Mouse (Mus musculus) kidney, adult 2 months (tissue): ENCODE results near the gene Gm21887.
"Not testable (repeated sequence)": the region's sequence is repeated elsewhere in the genome, so short reads cannot be mapped to it uniquely, and the experiment has no call there.

Experiments used
- CTCF ChIP-seq: fragments of 200-500 bp; conservative IDR thresholded peaks from 2 replicates; pipeline ENCODE4 v1.5.1; 2011; ENCODE audit warnings: low read depth, mild to moderate bottlenecking, control low read depth, low read length, moderate library complexity, mixed read lengths; ENCODE audit not compliant: insufficient read depth, insufficient read length
- POLR2A ChIP-seq: fragments of 200-500 bp; IDR thresholded peaks from one replicate; pipeline ENCODE4 v1.6.1; 2011; ENCODE audit warnings: low read depth, low read length, control low read depth

DNA sequence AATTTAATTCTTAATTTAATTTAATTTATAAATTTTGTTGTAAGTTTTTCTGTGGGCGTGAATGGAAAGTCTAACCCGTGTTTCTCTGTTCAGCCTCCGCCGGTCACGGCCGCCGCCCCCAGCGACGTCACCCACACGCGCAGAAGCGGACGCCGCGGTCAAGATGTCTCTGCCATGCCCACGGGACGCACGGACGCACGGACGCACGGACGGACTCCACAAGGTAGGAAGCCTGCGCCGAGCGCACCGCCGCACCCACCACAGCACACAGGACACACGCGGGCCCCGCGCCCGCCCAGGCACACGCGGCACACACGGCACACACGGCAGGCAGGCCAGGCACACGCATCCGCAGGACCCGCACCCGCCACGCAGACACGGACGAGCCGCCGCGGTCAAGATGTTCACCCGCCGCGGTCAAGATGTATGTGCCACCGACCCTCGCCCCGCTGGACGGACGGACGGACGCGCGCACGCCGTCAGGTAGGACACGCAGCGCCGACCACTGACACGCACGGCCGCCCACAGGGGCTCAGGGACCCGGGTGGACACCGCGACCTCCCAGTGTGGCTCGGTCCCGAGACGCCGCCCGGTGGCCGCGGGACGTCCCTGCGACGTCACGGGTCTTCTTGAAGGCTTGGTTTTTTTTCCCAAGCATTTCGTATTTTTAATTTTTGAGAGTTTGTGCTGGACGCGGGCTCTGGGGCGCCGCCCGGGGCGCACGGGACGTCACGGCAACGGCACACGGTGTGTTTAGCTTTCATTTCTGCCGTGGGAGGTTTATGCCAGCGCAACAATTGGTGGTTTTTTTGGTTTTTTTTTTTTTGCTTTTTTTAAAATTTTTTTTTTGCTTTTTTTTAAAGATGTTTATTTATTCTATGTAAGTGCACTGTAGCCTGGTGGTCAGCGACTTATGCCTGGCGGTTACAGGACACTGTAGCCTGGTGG lies 1.4 kb downstream of the Gm21887 start:
- TF ChIP-seq CTCF, POLR2A: not testable (repeated sequence)
